Mouse (Mus musculus) megakaryocyte, embryonic 14.5 days (primary cell): ENCODE results near the gene Sepsecs.

ENCODE experiments used
- FLI1 ChIP-seq: IDR thresholded peaks from 2 replicates; pipeline ENCODE4 v1.6.1; 2012; ENCODE audit warnings: low read length, inconsistent platforms, mixed read lengths
- GATA1 ChIP-seq: IDR thresholded peaks from 3 replicates; pipeline ENCODE4 v1.6.1; 2012; ENCODE audit warnings: mixed read lengths, low read length, inconsistent platforms, borderline replicate concordance

DNA sequence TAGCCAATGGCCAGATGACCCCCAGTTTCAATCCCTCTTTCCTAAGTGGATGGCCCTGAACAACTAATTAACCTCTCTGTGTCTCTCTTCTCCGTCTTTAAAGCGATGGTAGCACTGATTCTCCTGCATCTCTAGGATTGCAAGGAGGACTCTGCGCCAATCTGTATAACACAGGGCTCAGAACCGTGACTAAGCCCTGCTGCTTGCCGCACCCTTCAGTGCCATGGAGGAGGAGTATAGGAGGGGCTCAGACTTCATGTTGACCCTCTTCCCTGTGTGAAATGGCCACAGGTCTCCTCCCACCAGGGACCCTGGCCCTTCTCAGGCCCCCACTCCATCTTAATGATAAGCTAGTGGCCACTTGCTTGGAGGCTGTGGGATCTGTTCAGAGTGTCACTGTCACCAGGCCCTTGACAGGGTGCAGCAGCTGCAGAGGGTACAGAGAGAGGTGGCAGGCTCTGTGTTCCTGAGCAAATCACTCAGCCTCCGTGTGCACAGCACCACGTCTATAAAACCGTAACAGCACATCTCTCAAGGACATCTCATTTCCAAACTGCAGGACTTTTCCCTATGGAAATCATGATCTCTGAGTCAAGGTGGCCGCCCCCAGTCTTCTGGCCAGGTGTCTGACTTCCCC lies 51.7 kb downstream of the Sepsecs start:
- TF ChIP-seq GATA1 (no peak), FLI1 (no peak)
